Mouse (Mus musculus) thymus, postnatal 0 days (tissue): ENCODE measurements around the gene Ssr2. TPM values are rescaled to one million over a fixed set of nuclear protein-coding genes. Genes with fewer than 3 reads are reported as not detected.
A peak's percentile ranks its signal among the peaks of the same experiment; 100 is the strongest.

Source experiments
- DNase-seq: peaks from one replicate; pipeline ENCODE4 v3.0.0-alpha.2; 2015; ENCODE audit warnings: low spot score
- polyA plus RNA-seq: library from polyadenylated mRNA; unstranded; fragments of >200 nt; fragmentation: Nextera tagmentation; extraction: Ambion mirVana; gene quantifications from 2 replicates; pipeline ENCODE4 v1.2.1, GENCODE M21; 2015

Gene Ssr2
- polyA plus RNA-seq = 206 and 212 TPM in 2 replicates

DNA sequence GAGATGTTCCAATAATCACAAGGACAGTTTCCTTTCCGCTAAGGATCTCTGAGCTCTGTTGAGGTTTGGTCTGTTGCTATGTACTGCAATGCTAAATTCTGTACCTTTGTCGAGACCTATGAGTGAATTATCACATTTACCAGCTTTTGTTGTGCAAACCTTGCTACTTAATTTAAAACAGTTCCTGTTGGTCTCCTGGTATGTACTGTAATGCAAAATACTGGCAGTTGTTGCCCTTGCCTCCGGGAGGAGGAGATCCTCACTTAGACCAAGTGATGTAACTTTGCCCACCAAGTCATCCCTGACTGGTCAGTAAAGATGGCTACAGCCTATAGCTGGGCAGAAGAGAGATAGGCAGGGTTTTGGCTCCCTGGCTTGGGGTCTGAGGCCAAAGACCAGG is at the start of gene Ssr2:
Gene Ssr2, plus strand, starts transcription at position 337 of the 400 bp plus-strand sequence.
- DNase-seq = no peak

DNA sequence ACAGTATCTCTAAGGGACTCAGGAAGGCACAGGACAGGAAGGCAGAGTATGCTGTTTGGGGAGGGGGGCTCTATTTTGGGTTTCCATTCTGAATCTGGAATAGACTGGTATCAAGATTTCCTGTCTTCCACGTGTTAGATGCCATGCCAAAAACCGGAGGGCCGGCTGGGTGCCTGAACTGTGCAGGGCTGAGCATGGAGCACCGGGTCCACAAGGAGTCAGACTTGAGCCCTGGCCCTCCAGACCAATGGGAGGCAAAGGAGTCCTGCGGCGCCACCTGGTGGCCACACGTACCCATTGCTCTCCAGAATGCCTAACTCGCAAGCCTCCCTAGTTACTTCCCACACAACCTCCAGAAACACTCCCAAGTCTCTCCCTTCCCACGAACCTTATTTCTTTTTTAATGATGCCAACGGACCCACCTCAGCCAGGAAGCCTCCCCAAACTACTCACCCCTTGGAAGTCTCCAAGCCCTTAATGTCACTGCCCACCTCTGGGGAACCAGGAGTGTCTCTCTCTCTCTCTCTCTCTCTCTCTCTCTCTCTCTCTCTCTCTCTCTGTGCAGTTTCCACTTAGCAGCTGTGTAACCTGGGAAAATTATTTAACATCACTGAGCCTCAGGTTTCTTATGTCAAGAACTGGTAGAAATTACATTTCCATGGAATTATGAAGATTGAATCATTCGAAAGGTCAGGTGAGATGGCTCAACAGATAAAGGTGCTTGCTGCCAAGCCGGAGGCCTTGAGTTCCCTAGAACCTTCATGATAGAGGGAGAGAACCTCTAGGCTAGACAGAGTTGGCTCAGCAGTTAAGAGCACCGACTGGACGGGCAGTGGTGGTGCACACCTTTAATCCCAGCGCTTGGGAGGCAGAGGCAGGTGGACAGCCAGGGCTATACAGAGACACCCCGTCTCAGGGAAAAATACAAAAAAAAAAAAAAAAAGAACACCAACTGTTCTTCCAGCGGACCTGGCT is 49.2 kb upstream of the Ssr2 start:
- DNase-seq = peak; percentile 89

DNA sequence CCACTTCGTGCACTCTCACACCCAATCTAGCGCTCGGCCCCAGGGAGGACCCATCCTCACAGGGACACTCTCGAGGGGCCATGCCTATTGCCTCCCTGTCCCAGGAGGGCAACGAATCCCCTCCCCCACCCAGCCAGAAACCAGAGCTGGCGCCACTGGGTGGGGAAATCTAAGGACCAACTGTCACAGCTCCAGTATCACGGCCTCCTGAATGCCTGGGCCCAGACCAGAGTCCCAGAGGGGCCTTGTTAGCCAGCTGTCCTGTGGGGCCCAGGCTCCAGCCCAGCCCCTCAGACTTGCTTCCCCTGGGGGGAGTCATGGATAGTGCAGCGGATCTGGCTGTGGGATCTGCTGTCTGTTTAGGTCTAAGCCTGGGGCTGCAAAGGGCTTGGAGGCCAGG is 48.1 kb upstream of the Ssr2 start:
- no peak for DNase-seq

DNA sequence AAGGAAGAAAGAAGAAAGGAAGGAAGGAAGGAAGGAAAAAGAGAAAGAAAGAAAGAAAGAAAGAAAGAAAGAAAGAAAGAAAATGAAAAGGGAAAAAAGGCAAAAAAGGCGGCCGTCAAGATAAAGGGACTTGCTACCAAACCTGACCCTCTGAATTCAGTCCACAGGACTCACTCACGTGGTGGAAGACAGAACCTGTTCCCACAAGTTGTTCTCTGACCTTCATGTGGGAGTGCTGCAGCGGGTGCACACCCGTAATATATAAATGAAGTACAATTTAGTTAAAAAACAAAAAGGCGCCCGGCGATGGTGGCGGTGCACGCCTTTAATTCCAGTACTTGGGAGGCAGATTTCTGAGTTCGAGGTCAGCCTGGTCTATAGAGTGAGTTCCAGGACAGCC is 47.0 kb upstream of the Ssr2 start:
- no peak for DNase-seq

DNA sequence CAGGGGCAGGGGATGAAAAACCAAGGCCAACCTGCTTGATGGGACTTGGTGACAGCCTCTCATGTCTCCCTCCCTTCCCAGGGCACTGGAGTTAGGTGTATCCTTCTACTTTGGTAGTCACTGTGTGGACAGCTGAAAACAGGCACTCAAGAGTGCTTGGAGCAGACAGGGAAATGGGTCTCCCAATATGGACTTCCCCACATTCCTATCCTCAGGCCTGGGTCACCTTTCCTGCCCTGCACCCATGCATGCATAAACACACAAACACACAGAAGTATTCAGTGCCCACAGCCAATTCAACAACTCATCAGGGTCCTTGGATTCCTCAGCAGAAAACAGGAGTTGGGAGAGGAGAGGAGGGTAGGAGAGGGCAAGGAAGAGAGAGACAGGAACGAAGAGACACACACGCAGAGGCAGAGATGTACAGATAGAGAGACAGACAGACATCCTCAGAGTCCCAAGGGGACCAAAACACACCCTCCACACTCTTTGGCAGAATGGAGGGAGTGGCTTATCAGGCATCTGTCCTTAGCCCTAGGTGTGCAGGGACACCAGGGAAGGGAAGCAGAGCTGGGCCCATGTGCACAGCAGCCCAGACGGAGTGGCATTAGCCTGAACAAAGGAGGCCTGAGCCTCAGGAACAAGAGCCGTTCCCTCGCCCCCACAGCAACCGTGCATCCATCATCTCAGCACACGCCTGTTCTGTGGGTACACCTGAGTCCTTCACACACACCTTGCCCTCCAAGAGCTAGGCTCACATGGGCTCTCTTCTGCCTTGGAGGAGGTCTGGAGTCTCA is 46.3 kb upstream of the Ssr2 start:
- no peak for DNase-seq

DNA sequence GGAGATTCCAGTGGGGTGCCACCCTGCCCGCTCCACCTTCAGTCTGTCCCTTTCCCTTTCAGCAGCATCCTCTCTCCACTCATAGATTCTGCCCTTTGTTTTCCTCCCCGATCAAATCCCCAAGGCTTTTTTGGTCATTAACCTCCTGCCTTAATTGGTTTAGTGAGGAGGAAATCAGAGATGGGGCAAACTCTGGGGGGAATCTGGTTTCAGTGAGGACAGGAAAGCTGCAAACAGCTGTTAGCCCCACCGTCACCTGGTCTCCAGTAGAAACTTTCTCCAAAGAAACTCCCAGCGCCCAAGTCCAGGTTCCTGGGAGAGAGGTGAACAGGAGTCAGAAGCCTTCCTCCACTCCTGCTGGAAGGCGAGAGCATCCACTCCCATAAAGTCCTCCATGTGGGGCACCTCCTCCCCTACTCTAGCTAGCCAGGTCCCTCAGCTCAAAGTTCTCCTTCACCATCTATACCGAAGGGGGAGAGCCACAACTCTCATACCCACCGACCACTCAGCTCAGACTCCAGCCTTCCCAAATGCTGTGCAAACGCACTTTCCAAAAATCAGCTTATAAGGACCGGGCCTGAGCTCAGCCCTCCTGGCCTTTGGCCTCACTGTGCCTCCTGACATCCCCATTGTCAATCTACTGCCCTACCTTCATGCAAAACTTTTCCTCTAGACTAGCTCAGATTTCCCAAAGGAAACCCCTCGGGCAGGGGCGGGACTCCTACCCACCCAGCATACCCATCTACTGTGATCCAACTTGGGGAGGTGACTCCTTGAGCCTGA is 45.4 kb upstream of the Ssr2 start:
- DNase-seq = no peak

DNA sequence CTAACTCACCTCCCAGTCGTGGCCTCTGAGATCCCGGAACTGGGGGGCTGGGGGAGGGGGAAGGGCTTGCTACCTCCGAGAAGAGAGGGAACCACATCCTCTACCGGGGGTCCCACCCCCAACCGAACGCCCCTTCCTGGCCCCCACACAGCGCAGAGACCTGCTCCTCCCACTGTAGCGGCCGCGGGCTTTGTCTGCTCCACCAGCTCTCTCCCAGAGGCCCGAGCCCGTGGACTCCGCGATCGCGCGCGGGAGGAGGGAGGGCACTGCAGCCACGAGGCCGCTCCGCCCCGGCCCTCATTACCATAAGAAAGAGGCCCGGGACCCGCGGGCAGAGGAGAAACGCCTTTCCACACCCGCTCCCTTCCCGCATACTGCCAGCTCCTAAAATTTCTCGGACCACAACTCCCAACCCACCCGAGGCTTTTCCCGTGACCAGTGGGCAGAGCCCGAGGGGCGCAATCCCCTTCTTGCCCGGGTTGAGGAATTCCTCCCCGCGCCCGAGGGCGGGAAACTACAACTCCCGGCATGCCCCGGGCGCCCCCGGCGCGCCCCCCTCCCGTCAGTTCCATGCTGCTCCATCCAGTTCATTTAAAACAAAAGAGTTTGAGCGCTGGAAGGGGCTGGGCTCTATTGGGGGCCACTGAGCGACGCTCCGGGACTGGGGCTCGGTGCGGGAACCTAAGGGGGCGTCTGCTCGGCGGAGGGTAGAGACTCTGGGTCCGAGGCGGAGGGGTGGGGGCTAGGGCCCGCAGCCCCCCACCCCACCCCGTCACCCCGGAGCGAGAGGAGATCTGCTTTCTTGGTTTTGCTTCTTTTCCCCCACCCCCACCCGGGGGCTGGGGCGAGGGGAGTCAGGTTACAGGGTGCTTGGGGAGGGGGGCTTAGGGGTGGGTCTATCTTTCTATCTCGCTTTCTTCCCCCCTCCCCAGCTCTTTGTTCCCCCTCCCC is 44.1 kb upstream of the Ssr2 start:
- peak; percentile 95 for DNase-seq

DNA sequence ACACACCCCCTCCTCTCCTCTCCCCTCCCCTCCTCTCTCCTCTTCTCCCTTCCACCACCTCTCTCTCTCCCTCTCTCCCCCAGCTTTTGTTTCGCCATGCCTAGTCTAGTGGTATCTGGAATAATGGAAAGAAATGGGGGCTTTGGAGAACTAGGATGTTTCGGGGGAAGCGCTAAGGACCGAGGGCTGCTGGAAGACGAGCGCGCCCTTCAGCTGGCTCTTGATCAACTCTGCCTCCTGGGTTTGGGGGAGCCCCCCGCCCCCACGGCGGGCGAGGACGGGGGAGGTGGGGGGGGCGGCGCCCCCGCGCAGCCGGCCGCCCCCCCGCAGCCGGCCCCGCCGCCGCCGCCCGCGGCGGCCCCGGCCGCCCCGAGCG is 43.4 kb upstream of the Ssr2 start, which contains the start of gene Mex3a:
Gene Mex3a, plus strand, starts transcription at position 97 of the 376 bp plus-strand sequence.
- no peak for DNase-seq

DNA sequence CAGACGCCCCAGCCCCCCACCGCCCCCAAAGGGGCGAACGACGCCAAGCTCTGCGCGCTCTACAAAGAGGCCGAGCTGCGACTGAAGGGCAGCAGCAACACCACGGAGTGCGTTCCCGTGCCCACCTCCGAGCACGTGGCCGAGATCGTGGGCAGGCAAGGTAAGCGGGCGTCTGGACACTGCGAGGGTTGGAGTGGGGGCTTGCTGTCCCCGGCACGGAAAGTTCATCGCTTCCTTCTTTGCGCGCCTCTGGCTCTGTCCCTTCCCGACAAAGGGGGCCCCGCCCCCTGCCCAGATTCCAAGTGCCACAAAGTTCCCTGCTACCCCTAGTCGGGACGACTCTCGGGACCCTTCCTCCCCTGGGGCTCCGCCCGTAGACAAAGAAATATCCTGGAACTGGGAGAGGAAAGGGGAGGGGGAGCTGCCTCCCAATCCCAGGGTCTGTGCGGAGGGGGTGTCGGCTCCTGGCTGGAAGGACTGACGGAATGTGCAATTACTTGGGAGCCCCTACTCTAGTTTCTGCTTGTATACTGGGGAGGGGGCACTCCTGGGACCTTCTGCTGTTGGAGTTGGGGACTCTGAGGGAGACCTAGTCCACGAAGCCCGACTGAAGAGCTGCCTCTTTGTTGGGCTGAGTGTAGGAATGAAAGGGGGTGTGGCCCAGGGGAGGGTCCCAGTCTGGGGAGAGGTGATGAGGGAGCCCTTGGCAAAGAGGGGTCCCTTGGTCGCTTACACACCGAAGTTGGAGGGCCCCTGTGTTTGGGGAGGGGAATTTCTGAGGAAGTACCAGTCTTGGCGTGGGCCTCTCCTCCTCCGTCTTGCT is 42.8 kb upstream of the Ssr2 start:
- DNase-seq = no peak

DNA sequence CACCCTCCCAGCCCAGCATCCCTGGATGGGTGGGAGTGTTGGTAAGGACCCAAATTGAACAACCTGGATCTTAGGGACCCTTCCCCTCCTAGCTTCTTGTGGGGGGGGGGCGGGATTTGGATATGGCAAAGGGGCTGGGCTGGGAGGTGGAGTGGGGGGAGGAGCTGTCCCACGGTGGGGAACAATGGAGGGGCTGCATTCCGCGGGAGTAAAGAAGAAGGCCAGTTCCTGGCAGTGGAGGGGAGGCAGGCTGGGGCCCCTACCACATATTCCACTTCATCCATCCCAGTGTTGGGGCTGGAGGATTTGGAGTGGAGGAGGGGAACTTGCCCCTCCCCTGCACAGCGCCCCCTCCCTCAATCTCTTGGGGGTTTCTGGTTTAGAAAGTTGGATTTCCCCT is 42.0 kb upstream of the Ssr2 start:
- no peak for DNase-seq

DNA sequence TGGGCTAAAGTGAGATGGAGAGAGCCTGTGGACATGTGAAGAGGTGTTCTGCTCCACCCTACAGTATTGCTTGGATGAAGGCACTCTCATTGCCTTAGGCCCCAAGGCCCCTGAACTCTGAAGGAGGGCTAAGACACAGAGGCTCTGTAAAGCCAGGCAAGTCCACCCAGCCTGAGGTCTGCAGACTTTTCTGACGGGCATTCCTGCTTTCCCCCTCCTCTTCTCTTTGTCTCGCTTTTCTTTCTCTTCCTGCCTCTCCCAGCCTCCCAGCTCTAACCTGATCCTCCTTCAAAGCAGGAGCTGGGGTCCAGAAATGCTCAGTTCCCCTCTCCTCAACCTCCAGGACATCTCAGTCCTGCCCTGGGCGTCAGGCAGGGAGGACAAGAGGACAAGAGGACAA is 40.7 kb upstream of the Ssr2 start:
- no peak for DNase-seq

DNA sequence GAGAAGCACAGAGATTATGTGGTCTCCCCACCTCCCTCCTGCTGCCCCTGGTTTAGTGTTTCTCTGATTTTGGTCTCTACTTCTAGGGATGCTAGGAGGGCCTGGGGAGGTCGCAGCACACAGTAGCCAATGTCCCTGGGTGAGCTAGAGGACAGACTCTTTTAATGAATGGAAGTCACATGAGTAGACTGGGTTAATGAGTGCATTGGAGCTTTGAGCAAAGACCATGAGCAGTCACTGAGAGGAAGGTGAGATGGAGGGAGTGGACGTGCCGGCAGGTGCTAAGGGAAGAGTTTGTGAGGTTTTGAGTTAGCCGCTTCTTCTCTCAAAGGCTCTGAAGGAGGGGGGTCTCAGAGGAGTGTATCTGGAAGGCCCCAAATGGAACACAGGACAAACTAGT is 40.1 kb upstream of the Ssr2 start:
- DNase-seq = no peak

DNA sequence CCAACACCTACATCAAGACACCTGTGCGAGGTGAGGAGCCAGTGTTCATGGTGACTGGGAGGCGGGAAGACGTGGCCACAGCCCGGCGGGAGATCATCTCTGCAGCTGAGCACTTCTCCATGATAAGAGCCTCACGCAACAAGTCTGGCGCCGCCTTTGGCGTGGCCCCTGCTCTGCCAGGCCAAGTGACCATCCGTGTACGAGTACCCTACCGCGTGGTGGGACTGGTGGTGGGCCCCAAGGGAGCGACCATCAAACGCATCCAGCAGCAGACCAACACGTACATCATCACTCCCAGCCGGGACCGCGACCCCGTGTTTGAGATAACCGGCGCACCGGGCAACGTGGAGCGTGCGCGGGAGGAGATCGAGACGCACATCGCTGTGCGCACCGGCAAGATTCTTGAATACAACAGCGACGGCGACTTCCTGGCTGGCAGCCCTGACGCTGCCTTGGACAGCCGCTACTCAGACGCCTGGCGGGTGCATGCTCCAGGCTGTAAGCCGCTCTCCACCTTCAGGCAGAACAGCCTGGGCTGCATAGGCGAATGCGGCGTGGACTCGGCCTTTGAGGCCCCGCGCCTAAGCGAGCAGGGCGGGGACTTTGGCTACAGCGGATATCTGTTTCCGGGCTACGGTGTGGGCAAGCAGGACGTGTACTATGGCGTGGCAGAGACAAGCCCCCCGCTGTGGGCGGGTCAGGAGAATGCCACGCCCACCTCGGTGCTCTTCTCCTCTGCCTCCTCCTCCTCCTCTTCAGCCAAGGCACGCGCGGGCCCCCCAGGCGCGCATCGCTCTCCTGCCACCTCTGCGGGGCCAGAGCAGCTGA is 39.4 kb upstream of the Ssr2 start:
- peak; percentile 56 for DNase-seq

DNA sequence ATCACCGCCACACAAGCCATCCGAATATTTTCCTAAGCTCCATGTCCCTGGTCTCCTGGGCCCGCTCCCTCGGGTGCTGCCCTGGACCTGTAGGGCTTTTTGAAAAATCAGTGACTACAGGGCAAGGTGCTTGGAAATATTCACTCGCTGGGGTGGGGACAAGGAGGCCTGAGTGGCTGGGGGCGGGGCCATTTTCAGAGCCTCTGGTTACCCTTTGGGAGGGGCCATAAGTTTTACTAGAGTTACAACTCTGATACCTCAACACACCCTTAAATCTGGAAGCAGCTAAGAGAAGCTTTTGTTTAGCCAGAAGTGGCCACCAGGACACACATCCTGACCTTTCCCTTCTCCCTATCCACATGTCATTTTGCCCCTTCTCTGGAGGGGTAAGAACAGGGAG is 38.5 kb upstream of the Ssr2 start:
- no peak for DNase-seq

DNA sequence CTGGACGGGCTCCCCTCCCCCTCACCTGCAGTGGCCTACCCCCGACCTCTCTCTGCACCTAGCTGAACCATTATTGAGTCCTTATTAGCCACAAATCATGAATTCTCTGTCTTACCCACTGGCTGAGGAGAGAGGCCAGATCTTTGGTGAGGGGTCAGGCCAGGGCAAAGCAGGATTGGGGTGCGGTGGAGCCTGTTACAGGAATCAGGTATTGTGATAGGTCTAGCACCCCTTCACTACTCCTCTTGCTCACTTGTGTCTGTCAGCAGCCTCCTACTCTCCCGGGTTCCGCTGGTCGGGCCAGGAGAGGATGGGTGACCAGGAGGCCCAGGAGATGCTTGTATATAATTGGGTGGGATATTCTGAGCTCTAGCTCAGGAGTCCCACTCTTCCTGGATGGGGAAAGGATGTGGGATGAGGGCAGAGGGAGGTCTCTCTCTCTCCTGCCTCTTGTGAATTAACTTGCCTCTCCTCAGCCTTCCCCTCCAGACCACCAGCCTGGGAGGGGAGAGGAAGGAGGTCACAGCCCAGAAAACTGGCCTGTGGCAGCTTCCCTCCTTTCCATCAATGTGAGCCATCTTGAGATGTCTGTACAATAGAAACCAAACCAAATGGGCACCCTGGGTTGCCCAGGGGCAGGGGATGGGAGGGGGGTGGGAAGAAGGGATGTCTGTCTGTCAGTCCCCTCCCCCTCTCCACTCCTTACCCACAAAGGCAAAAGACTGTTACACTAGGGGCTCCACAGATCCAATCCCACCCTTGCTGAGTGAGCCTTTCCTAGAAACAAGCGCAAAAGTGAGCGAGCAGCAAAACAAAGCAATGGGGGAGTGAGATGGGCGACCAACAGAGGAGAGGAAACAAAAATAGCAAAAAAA is 37.2 kb upstream of the Ssr2 start:
- no peak for DNase-seq

DNA sequence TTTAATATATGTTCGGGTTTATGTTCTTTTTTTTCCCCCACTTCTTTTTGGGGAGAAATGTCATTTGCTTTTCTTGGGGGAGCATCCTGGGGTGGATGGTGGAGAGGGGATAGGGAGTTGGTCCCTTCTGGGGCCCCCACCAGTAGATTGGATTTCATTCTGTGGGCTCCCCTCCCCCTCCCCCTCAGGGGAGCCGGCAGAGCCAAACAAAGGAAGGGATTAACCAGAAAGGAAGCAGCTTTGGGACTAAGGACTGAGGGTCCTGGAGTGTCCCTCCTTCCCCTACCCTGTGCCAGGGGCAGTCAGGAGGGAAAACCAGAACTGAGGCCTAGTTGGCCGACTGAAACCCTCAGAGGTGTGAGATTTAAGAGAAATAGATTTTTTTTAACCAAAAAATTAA is 36.3 kb upstream of the Ssr2 start:
- no peak for DNase-seq

DNA sequence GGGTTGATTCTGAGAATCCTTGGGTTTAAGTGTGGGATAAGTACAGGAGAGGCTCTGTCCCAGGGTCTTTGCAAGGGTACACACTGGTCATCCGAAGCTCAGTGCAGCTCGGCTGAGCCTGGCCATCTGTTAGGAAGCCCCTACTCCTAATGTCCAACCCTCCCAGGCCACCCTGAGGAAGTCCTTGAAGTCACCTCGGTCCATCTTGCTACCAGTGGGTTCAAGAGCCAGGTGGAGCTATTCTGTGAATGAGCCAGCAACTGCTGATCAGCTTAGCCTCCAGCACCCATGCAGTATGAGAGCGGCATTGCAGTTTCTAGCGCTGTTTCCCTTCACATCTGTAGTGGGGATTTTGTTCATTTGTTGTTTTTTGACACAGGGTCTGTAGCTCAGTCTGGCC is 35.6 kb upstream of the Ssr2 start:
- DNase-seq = peak; percentile 43
